Mouse (Mus musculus) forebrain, embryonic 14.5 days (tissue): Measurements from ENCODE around the gene Srl. TPM values are rescaled to one million over a fixed set of nuclear protein-coding genes. Genes with fewer than 3 reads are reported as not detected.

Experiments
- ATAC-seq: fragments of 200-750 bp; cut with Nextera tagmentation; 2 replicates; pipeline ENCODE4 v1.8.0; 2017; ENCODE audit warnings: mild to moderate bottlenecking, moderate library complexity
- DNase-seq: peaks from one replicate; pipeline ENCODE4 v3.0.0-alpha.2; 2015; ENCODE audit warnings: low spot score
- H3K27ac ChIP-seq: fragments of 300-500 bp; sonication (generic); 2 replicates; pipeline ENCODE4 v1.5.1; 2014; ENCODE audit warnings: low read depth, mild to moderate bottlenecking, control low read depth, low read length, moderate library complexity
- H3K27me3 ChIP-seq: fragments of 300-500 bp; sonication (generic); replicated peaks from 2 replicates; pipeline ENCODE4 v1.6.1; 2014; ENCODE audit warnings: low read length, control low read depth, mixed read lengths; ENCODE audit not compliant: control insufficient read depth, insufficient read depth
- H3K36me3 ChIP-seq: fragments of 300-500 bp; sonication (generic); 2 replicates; pipeline ENCODE4 v1.6.1; 2014; ENCODE audit warnings: low read length, control low read depth; ENCODE audit not compliant: control insufficient read depth, insufficient read depth
- H3K4me1 ChIP-seq: fragments of 300-500 bp; sonication (generic); 2 replicates; pipeline ENCODE4 v1.6.1; 2014; ENCODE audit warnings: antibody characterized with exemption, low read length, control low read depth; ENCODE audit not compliant: control insufficient read depth, insufficient read depth
- H3K4me2 ChIP-seq: fragments of 300-500 bp; sonication (generic); 2 replicates; pipeline ENCODE4 v1.6.1; 2014; ENCODE audit warnings: mild to moderate bottlenecking, control low read depth, low read length
- H3K4me3 ChIP-seq: fragments of 300-500 bp; sonication (generic); 2 replicates; pipeline ENCODE4 v1.5.1; 2014; ENCODE audit warnings: low read depth, low read length, control low read depth
- H3K9ac ChIP-seq: fragments of 300-500 bp; sonication (generic); 2 replicates; pipeline ENCODE4 v1.6.1; 2014; ENCODE audit warnings: mild to moderate bottlenecking, low read length, control low read depth, moderate library complexity
- H3K9me3 ChIP-seq: fragments of 300-500 bp; sonication (generic); replicated peaks from 2 replicates; pipeline ENCODE4 v1.6.1; 2016; ENCODE audit warnings: low read length, control low read depth, mixed read lengths; ENCODE audit not compliant: control insufficient read depth
- WGBS: fragments of 180-500 bp; shearing (Covaris S2); extraction: QIAGEN DNeasy Blood & Tissue Kit; methylation state at CpG from one replicate; pipeline ENCODE4 v1.1.7; 2014; 5-methylcytosine and 5-hydroxymethylcytosine counted together
- polyA plus RNA-seq: library from polyadenylated mRNA; unstranded; fragments of >200 nt; fragmentation: Nextera tagmentation; extraction: Ambion mirVana; gene quantifications from 2 replicates; pipeline ENCODE4 v1.2.1, GENCODE M21; 2014

Srl gene
- polyA plus RNA-seq, 1 experiment from 2014 or later, result 34.1 TPM

DNA sequence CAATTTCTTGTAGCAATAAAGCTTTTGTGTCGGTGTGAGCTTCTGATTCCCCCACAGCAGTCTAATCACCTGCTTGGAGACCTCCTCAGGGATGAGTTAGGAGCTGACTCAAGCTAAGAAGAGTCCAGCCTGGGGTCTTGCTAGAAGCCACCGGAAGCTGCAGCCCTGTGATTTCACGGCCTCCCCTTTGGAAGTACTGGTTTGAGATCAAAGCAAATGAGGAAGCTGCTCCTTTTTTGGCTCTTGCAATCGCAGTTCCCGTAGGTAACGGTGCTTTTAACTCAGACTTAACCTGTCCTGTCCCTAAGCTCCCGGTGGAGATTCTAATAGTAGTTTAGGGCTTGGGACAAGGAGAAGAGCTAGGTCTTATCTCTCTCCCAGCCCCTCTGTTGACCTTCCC, 37.0 kb upstream of the Srl start:
- Histone ChIP-seq H3K4me2 (no peak overlapping the region), H3K27me3 (no peaks in the 10 kb centered on the region), H3K36me3 (no peaks in the 10 kb centered on the region), H3K4me1 (no peaks in the 10 kb centered on the region), H3K4me3 (no peak overlapping the region), H3K9me3 (no peaks in the 10 kb centered on the region), H3K27ac (no peak overlapping the region), H3K9ac (no peak overlapping the region)
- DNase-seq (no peak), ATAC-seq (no peak)
- 84% methylated on average over 7 of the region's 7 CpGs for WGBS

DNA sequence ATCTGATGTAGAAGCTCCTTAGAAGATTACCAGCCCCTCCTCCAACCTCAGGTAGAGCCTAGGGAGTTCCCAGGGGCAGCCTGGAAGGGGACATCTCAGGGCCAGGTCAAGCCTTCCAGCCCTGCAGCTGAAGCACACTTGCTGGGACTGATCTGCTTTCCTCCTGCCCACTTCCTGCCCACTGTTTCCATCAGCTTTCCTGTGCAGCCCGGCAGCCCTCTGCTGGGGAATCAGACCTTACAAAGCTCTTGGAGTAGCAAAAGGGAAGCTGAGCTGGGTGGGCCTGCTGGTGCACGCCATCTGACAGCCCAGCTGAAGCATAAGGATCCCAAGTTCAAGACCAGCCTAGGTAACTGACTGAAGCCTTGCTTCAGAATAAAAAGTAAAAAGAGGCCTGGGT, 35.3 kb upstream of the Srl start:
- H3K4me2 ChIP-seq, result no peak overlapping the region
- no peaks in the 10 kb centered on the region for H3K27me3 ChIP-seq
- no peak overlapping the region for H3K27ac ChIP-seq
- no peaks in the 10 kb centered on the region for H3K9me3 ChIP-seq
- 66% methylated on average over 2 of the region's 2 CpGs for WGBS
- H3K4me1 ChIP-seq, result no peaks in the 10 kb centered on the region
- no peaks in the 10 kb centered on the region for H3K36me3 ChIP-seq
- no peak overlapping the region for H3K9ac ChIP-seq
- no peak for DNase-seq
- H3K4me3 ChIP-seq, result no peak overlapping the region
- ATAC-seq, result no peak

DNA sequence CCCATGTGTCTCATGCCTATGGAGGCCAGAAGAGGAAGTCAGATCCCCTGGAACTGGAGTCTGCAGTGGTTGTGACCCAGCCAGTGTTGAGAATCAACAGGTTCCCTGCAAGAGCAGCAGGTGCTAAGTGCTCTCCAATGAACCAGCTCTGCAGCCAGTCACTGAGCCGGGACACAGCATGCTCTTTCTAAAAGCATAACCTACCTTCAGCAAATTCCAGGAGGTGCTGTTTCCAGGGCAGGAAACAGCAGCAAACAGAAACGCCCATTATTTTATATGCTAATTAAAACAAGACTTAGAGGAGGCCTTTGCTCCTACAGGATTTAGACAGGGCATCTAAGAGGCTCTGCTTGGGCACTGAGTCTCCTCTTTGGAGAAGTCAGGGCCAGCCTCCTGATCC, 34.4 kb upstream of the Srl start:
- DNase-seq (no peak), ATAC-seq (no peak)
- H3K9ac ChIP-seq, result no peak overlapping the region
- no peaks in the 10 kb centered on the region for H3K9me3 ChIP-seq
- no peak overlapping the region for H3K4me2 ChIP-seq
- H3K27ac ChIP-seq, result no peak overlapping the region
- no peak overlapping the region for H3K4me3 ChIP-seq
- no peaks in the 10 kb centered on the region for H3K4me1 ChIP-seq
- 53% methylated on average over 2 of the region's 2 CpGs for WGBS
- no peaks in the 10 kb centered on the region for H3K36me3 ChIP-seq
- H3K27me3 ChIP-seq, result no peaks in the 10 kb centered on the region

DNA sequence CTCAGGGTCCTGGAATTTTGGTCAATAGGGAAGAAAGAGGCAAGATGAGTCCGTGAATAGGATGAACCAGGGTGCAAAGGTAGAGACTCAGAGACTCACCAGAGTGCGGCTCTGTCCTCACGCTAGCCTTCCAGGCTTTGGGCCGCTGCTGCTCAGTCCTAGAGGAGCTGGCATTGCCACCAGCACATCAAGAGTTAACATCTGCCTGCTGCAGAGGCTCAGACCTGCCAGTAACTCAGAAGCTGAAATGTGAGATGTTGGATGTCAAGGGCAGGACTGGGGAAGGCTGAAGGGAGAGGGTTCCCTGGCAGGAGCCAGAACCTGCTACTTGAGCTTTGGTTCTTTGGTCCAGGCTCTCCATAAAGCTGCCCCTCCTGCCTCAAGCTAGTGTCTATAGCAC, 29.1 kb upstream of the Srl start:
- H3K36me3 ChIP-seq, result no peaks in the 10 kb centered on the region
- ATAC-seq (no peak), DNase-seq (no peak)
- H3K4me1 ChIP-seq, result no peaks in the 10 kb centered on the region
- 51% methylated on average over 4 of the region's 4 CpGs for WGBS
- no peak overlapping the region for H3K4me2 ChIP-seq
- no peak overlapping the region for H3K4me3 ChIP-seq
- no peaks in the 10 kb centered on the region for H3K27me3 ChIP-seq
- no peak overlapping the region for H3K27ac ChIP-seq
- no peaks in the 10 kb centered on the region for H3K9me3 ChIP-seq
- no peak overlapping the region for H3K9ac ChIP-seq

DNA sequence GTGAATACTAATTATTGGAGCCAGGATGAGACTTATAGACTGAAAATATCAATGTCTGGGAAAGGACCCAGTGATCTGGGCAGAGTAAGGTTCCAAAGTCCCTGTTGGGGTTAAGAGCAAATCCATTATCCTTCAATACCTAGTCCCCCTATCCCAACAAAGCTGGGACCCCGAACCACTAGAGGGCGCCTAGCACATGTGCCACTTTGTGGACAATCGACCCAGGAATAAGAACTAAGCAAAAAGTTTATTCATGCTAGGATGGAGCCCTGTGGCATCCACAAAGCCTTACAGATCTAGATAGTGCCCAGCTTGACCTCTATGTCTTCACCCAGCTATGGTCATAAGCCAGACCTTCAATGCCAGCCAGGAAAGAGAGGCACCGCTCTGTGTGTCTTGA, 26.3 kb upstream of the Srl start:
- ATAC-seq, result peak; percentile 78
- peak; percentile 91 for DNase-seq
- Histone ChIP-seq H3K9me3 (no peaks in the 10 kb centered on the region), H3K4me3 (no peak overlapping the region), H3K27ac (no peak overlapping the region), H3K4me2 (no peak overlapping the region), H3K4me1 (no peaks in the 10 kb centered on the region), H3K9ac (no peak overlapping the region), H3K36me3 (no peaks in the 10 kb centered on the region), H3K27me3 (no peaks in the 10 kb centered on the region)
- 20% methylated on average over 4 of the region's 4 CpGs for WGBS

DNA sequence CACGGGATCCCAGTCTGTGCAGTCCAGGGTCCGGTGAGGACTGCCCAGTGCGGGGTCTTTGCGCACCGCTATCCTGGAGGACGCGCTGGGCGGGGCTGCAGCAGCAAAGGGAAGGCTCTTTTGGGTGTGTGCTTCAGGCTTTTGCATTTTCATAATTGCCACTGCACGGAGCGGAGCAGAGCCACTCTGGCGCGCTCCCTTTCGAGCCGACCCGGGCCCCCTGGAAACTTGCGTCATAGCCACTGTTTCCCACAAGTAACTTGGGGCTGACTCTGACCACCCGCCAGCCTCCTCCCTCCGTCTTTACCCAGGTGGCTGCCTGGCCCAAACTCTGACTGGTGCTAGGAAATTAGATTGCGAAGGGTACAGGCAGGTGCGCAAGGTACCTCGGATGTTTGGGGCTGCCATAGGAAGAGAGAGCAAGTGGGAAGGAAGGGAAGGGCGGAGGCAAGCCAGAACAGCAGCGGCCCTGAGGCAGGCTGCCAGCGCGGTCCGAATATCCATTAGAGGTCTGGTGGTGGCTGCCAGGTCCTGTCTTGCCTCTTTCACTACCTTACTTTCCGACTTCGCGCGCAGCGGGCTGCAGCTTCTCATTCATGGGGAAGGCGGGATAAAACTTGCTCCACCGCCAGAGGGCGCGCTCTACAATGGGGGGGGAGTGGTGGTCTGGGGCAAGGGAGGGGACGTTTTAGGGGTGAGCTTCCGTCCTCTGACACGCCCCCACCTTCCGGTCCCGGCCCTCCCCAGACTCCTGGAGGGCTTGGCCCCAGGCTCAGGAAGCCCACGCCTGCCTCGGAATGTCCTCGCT, 18.7 kb upstream of the Srl start:
- Histone ChIP-seq H3K9ac (peak overlapping the region; percentile 86), H3K27ac (peak overlapping the region; percentile 89), H3K4me3 (peak overlapping the region; percentile 76), H3K9me3 (no peaks in the 10 kb centered on the region), H3K36me3 (no peaks in the 10 kb centered on the region), H3K4me2 (peak overlapping the region; percentile 92), H3K4me1 (peaks cover 15% of the 10 kb centered on the region; the same call in 1 of the 2 replicates), H3K27me3 (no peaks in the 10 kb centered on the region)
- ATAC-seq (peak; percentile 41), DNase-seq (peak; percentile 74)
- 2% methylated on average over 38 of the region's 43 CpGs for WGBS

DNA sequence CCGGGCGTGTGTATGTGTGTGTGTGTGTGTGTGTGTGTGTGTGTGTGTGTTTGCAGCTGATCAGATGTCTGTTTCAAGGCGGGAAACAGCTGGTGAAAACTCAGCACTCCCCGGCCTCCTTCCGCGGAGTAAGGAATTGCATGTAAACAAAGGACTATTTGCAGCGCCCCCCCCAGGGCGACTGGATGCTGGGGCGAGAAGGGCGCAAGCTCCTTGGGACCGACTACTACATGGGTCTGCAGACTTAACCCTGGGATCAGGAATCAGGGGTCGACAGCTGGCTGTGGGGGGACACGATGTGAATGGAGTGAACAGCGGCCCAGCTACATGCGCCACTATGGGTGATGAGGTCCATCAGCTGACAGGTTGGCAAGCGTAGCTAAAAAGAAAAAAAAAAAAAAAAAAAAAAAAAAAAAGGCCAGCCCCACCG, 18.1 kb upstream of the Srl start, which contains the start of gene Tfap4:
TSS of gene Tfap4 (minus strand) at position 140 of the 430 bp plus-strand sequence.
- Histone ChIP-seq H3K4me1 (peaks cover 15% of the 10 kb centered on the region; the same call in 1 of the 2 replicates), H3K4me3 (peak within 1 kb of the TSS; percentile 76), H3K36me3 (no peaks in the 10 kb centered on the region), H3K9me3 (no peaks in the 10 kb centered on the region), H3K27me3 (no peaks in the 10 kb centered on the region), H3K27ac (peak within 1 kb of the TSS; percentile 89), H3K9ac (peak within 1 kb of the TSS; percentile 86), H3K4me2 (peak within 1 kb of the TSS; percentile 92)
- peak; percentile 94 for DNase-seq
- WGBS, result 0% methylated on average over 17 of the region's 17 CpGs
- ATAC-seq, result peak; percentile 24

DNA sequence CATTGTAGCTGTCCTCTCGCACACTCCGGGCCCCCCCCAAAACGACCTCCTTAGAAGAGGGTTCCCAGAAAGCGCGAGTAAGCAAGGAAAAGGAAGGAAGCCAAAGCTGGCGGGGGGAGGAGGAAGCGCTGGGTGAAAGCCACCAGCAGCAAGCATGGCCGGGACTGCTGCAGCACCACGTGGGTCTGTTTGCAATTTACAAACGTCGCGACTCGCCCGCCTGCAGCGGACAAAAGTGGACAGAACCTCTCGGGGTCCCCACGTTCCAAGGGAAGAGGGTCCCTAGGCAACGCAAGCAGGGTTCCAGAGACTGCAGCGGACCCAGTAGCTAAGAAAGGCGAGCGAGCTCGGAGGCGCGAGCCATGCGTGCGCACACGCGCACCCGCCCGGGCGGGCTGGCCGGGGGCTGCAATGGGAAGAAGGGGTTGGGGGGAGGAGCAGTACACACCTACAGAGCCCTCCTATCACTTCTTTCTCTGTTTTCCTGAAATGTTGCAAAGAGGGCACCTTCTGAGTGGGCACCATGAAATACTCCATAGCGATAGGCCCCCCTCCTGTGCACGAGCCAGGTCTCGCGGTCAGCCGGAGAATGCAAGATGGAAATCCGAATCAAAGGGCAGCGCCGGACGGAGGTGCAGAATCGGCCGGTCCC, 17.5 kb upstream of the Srl start:
- ATAC-seq (peak; percentile 49), DNase-seq (peak; percentile 77)
- 0% methylated on average over 43 of the region's 43 CpGs for WGBS
- H3K27me3 ChIP-seq, result no peaks in the 10 kb centered on the region
- H3K9ac ChIP-seq, result peak overlapping the region; percentile 86
- H3K4me2 ChIP-seq, result peak overlapping the region; percentile 92
- peaks cover 15% of the 10 kb centered on the region; the same call in 1 of the 2 replicates for H3K4me1 ChIP-seq
- peak overlapping the region; percentile 76 for H3K4me3 ChIP-seq
- no peaks in the 10 kb centered on the region for H3K9me3 ChIP-seq
- H3K27ac ChIP-seq, result peak overlapping the region; percentile 89
- no peaks in the 10 kb centered on the region for H3K36me3 ChIP-seq
